Mouse (Mus musculus) embryonic facial prominence, embryonic 15.5 days (tissue): ENCODE data around the gene Col23a1. TPM values are rescaled to one million over a fixed set of nuclear protein-coding genes. Genes with fewer than 3 reads are reported as not detected.
A peak's percentile ranks its signal among the peaks of the same experiment; 100 is the strongest.

ENCODE experiments used
- ATAC-seq: fragments of 200-750 bp; cut with Nextera tagmentation; 2 replicates; pipeline ENCODE4 v1.8.0; 2017; ENCODE audit warnings: low read depth, moderate TSS enrichment; ENCODE audit not compliant: insufficient number of reproducible peaks, low FRiP score, low TSS enrichment
- H3K27ac ChIP-seq: fragments of 300-500 bp; sonication (generic); replicated peaks from 2 replicates; pipeline ENCODE4 v1.5.1; 2015; ENCODE audit warnings: mild to moderate bottlenecking, inconsistent platforms
- H3K27me3 ChIP-seq: fragments of 300-500 bp; sonication (generic); 2 replicates; pipeline ENCODE4 v1.6.1; 2015; ENCODE audit warnings: inconsistent platforms
- H3K36me3 ChIP-seq: fragments of 300-500 bp; sonication (generic); 2 replicates; pipeline ENCODE4 v1.6.1; 2015; ENCODE audit warnings: mild to moderate bottlenecking, inconsistent platforms
- H3K4me1 ChIP-seq: fragments of 300-500 bp; sonication (generic); 2 replicates; pipeline ENCODE4 v1.6.1; 2015; ENCODE audit warnings: inconsistent platforms
- H3K4me2 ChIP-seq: fragments of 300-500 bp; sonication (generic); replicated peaks from 2 replicates; pipeline ENCODE4 v1.6.1; 2015; ENCODE audit warnings: mild to moderate bottlenecking, inconsistent platforms
- H3K4me3 ChIP-seq: fragments of 300-500 bp; sonication (generic); replicated peaks from 2 replicates; pipeline ENCODE4 v1.5.1; 2015; ENCODE audit warnings: mild to moderate bottlenecking, inconsistent platforms
- H3K9ac ChIP-seq: fragments of 300-500 bp; sonication (generic); 2 replicates; pipeline ENCODE4 v1.6.1; 2015; ENCODE audit warnings: inconsistent platforms
- H3K9me3 ChIP-seq: fragments of 300-500 bp; sonication (generic); replicated peaks from 2 replicates; pipeline ENCODE4 v1.6.1; 2016; ENCODE audit warnings: inconsistent platforms
- WGBS: fragments of 180-500 bp; shearing (Covaris S2); methylation state at CpG from one replicate; pipeline ENCODE4 v1.1.7; 2015; 5-methylcytosine and 5-hydroxymethylcytosine counted together
- polyA plus RNA-seq: library from polyadenylated mRNA; unstranded; fragments of >200 nt; fragmentation: Nextera tagmentation; extraction: Ambion mirVana; gene quantifications from 2 replicates; pipeline ENCODE4 v1.2.1, GENCODE M21; 2015

Col23a1 gene
- polyA plus RNA-seq, 1 experiment from 2014 or later = 26.2 TPM

DNA sequence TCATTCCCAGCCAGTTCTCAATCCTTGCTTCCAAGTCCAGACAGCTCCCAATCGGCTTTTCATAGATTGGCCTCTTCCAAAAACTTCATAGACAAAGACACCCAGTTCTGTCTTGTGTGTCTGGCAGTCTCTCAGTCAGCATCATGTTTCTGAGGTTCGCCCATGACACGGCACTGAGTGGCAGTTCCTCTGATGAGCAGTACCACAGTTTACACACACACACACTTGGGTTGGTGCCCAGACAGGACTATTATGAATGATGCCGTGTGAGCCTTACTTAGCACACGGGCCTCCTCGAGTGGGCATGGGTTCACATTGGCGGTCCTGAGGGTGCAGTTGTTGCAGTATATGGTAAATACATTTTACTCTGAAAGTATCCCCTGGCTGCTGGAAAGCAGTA lies 124.8 kb downstream of the Col23a1 start:
- no peak for ATAC-seq
- Histone ChIP-seq H3K4me1 (peaks cover 10% of the 10 kb centered on the region), H3K9me3 (no peaks in the 10 kb centered on the region), H3K9ac (no peak overlapping the region), H3K36me3 (no peaks in the 10 kb centered on the region), H3K27ac (no peak overlapping the region), H3K4me2 (no peak overlapping the region), H3K27me3 (no peaks in the 10 kb centered on the region), H3K4me3 (no peak overlapping the region)
- 51% methylated on average over 7 of the region's 7 CpGs for WGBS

DNA sequence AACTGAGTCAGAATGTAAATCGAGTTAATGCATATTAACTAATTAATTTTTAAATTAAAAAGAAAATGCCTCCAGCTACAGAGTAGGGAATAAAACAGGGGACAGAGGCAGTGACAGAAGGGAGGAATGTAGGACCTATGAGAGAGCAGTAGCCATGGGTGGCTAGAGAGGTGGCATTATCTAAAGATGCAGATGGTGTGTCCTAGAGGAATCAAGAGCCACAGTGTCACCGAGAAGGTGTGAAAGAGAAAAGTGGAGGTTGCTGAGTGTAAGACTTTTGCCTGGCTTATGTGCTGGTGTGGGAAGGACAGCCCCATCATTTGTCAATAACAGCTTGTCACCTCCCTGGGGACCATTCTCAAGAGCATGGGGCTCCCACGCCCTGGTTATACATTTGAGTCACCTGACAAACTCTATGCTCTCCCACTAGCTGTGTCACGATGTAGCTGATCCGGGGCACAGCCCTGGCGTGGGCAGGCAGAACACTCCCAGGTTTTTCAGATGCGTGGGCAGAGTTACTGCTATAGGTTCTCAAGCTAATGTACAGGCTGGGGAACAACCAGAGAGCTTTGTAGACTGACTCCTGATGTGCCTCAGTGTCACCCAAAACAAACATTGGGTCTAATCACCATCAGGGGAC lies 125.4 kb downstream of the Col23a1 start:
- Histone ChIP-seq H3K27me3 (no peaks in the 10 kb centered on the region), H3K9ac (no peak overlapping the region), H3K4me1 (peaks cover 10% of the 10 kb centered on the region), H3K4me3 (no peak overlapping the region), H3K36me3 (no peaks in the 10 kb centered on the region), H3K27ac (no peak overlapping the region), H3K4me2 (no peak overlapping the region), H3K9me3 (no peaks in the 10 kb centered on the region)
- no peak for ATAC-seq
- 78% methylated on average over 7 of the region's 7 CpGs for WGBS

DNA sequence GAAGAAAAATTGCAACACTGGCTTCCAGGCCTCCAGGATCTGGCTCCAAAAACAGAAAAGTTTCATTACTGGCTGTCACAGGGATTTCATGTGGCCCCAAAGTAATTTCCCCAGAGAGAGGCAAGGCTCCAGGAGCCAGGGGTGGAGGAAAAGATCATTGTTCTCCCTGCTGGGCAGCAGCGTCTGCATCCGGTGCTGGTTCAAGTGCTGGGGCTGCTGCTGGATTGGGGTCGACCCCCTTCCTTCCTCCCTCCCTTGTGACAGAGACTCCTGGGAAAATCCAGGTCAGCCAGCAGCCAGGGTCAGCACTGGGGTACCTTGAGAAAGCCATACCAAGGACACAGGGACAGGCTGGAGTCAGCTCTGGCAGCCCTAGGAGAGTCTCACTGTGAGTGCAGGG lies 129.1 kb downstream of the Col23a1 start:
- no peaks in the 10 kb centered on the region for H3K27me3 ChIP-seq
- no peaks in the 10 kb centered on the region for H3K9me3 ChIP-seq
- no peak overlapping the region for H3K4me3 ChIP-seq
- ATAC-seq = no peak
- no peak overlapping the region for H3K4me2 ChIP-seq
- H3K4me1 ChIP-seq = no peaks in the 10 kb centered on the region; the same call in 1 of the 2 replicates
- WGBS = 24% methylated on average over 3 of the region's 3 CpGs
- no peaks in the 10 kb centered on the region for H3K36me3 ChIP-seq
- H3K27ac ChIP-seq = no peak overlapping the region
- H3K9ac ChIP-seq = no peak overlapping the region

DNA sequence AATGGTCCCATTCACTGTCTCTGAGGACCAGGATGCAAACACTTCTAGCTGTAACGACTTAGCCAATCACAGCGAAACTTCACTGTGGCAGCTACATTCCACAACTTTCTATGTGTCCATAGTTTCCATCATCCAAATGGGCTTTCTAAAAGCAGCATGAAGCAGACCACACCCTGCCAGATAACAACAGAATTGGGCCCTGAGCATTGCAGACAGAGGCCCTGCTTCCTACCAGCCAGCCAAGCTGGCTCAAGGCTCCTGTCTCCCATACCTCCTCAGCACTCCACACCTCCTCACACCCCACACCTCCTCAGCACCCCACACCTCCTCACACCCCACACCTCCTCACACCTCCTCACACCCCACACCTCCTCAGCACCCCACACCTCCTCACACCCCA lies 132.2 kb downstream of the Col23a1 start:
- Histone ChIP-seq H3K4me1 (no peaks in the 10 kb centered on the region), H3K9me3 (no peaks in the 10 kb centered on the region), H3K4me2 (no peak overlapping the region), H3K4me3 (no peak overlapping the region), H3K27me3 (no peaks in the 10 kb centered on the region), H3K36me3 (no peaks in the 10 kb centered on the region), H3K9ac (no peak overlapping the region), H3K27ac (no peak overlapping the region)
- 86% methylated on average over 2 of the region's 2 CpGs for WGBS
- no peak for ATAC-seq

DNA sequence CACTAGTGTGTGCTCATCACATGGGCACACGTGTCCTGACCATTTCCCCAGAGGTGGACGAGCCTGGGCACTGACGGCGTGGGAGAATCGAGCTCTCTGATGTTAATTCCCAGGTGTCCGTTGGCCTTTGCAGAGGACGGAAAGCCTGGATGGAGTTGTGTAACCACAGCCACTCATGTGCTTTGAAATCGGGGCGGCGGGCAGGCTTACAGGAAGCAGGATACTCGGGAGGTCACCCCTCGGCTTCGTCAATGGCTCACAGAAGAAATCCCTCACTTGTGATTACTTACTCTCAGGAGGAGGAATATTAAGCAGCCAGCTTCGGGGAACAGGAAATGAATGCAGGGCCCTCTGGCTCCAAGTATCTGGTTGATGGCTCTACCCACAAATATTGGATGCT lies 133.0 kb downstream of the Col23a1 start:
- ATAC-seq = no peak
- no peak overlapping the region for H3K27ac ChIP-seq
- no peak overlapping the region for H3K4me3 ChIP-seq
- no peaks in the 10 kb centered on the region for H3K36me3 ChIP-seq
- H3K9ac ChIP-seq = no peak overlapping the region
- H3K27me3 ChIP-seq = no peaks in the 10 kb centered on the region
- no peaks in the 10 kb centered on the region for H3K4me1 ChIP-seq
- WGBS = 50% methylated on average over 14 of the region's 14 CpGs
- H3K9me3 ChIP-seq = no peaks in the 10 kb centered on the region
- no peak overlapping the region for H3K4me2 ChIP-seq

DNA sequence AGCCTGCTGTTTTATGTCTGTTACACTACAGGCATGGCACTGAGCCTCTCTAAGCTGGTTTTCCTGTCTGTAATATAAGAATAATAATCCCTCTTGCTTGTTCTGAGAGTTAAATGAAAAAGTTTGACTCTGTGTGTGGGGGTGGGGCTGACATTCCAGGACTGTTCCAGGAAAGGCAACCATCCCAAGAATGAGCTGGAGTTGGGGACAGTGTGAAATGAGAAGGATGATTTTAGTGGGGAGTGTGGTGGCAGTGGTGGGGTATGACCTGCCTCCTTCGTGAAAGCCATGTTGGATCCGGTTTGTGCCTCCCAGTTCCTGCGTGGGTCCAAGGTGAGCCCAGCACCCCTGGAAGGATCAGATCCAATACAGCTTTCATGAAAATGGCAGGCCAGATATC lies 136.4 kb downstream of the Col23a1 start:
- no peaks in the 10 kb centered on the region for H3K9me3 ChIP-seq
- H3K4me1 ChIP-seq = peaks cover 13% of the 10 kb centered on the region
- WGBS = 73% methylated on average over 3 of the region's 3 CpGs
- ATAC-seq = no peak
- no peaks in the 10 kb centered on the region for H3K36me3 ChIP-seq
- H3K27ac ChIP-seq = no peak overlapping the region
- H3K4me3 ChIP-seq = no peak overlapping the region
- no peaks in the 10 kb centered on the region for H3K27me3 ChIP-seq
- H3K9ac ChIP-seq = no peak overlapping the region
- no peak overlapping the region for H3K4me2 ChIP-seq

DNA sequence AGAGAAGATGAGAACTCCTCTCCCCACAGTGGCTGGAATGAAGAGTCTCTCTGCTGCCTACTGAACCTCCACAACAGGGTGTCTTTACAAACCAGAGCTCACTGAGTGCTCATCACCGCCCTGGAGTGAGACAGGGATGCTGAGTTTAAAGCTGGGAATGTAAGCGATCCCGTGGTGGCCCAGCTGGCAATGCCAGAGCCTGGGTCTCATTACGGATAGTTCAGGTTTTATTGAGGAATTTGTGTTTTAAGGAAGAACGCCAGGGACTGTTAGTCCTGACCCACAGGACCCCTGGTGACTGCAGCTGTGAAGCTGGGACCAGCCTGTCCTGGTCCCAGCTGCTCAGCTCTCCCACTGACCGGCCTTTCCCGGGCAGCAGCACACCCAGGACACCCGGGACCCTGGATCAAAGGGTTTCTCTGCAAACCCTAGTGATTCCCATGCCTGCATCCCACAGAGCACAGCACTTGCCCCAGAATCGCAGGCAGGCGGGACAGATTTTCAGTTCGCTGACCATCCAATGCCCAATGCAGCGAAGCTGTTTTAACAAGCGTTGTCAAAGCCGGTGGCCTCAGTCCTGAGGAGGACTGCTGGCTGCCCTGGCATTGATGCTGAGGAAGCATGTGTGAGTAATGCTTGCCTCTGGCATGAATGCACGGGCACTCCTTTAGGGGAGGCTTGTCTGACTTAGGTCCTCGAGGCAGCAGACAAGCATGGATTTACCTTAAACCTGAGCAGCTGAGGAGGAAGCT lies 139.9 kb downstream of the Col23a1 start:
- Histone ChIP-seq H3K9ac (no peak overlapping the region), H3K36me3 (no peaks in the 10 kb centered on the region), H3K4me1 (peaks cover 29% of the 10 kb centered on the region), H3K27me3 (no peaks in the 10 kb centered on the region), H3K4me2 (no peak overlapping the region), H3K4me3 (no peak overlapping the region), H3K27ac (0 out of 2 replicates have a peak overlapping the region, but pooled peaks have one; percentile 6), H3K9me3 (no peaks in the 10 kb centered on the region)
- no peak for ATAC-seq
- WGBS = 52% methylated on average over 16 of the region's 16 CpGs

DNA sequence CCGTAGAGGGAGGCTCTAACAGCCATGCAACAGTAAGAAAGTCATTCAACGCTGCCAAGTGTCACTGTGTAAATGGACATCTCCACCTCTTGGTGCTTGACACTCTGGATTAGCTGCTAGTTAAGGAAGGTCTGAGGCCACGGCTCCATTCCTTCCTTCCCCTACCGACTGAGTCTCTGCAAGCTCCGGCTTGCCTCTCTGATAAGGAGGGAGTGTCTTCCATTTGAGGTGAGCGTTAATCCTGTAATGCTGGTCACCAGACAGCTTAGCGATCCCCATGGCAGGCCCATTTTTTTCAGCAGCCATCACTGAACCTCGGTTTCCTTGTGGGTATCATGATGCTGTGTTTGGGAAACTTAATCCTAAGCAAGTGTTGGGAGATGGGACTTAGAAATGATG lies 140.5 kb downstream of the Col23a1 start:
- no peak for ATAC-seq
- no peak overlapping the region for H3K27ac ChIP-seq
- no peaks in the 10 kb centered on the region for H3K9me3 ChIP-seq
- peaks cover 29% of the 10 kb centered on the region for H3K4me1 ChIP-seq
- H3K4me3 ChIP-seq = no peak overlapping the region
- H3K4me2 ChIP-seq = no peak overlapping the region
- H3K36me3 ChIP-seq = no peaks in the 10 kb centered on the region
- no peaks in the 10 kb centered on the region for H3K27me3 ChIP-seq
- no peak overlapping the region for H3K9ac ChIP-seq
- 66% methylated on average over 8 of the region's 8 CpGs for WGBS

DNA sequence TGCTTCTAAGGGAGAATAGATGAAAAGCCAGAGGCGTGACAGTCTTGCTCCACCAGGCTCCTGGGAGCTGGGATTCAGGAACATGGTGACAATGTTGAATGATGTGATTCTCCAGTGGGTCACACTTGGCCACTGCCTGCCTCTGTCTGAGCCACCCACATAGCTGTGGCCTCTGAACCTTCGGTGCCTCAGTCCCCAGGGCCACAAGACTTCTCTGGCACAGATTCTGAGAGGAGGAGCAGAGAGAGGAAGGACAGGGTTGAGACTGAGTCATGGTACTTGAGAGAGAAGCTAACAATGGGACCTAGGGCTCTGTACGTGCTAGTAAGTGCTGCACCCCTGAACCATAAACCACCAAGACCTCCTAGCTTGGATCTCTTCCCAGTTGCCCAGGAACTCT lies 141.6 kb downstream of the Col23a1 start:
- Histone ChIP-seq H3K4me2 (no peak overlapping the region), H3K4me3 (no peak overlapping the region), H3K9me3 (no peaks in the 10 kb centered on the region), H3K9ac (no peak overlapping the region), H3K36me3 (no peaks in the 10 kb centered on the region), H3K27me3 (no peaks in the 10 kb centered on the region), H3K4me1 (peaks cover 29% of the 10 kb centered on the region), H3K27ac (no peak overlapping the region)
- no peak for ATAC-seq
- WGBS = 77% methylated on average over 3 of the region's 3 CpGs

- WGBS = 60% methylated on average over 8 of the region's 8 CpGs
- no peak overlapping the region for H3K4me2 ChIP-seq
- H3K36me3 ChIP-seq = no peaks in the 10 kb centered on the region
- no peaks in the 10 kb centered on the region for H3K27me3 ChIP-seq
- no peak overlapping the region for H3K4me3 ChIP-seq
- peaks cover 29% of the 10 kb centered on the region for H3K4me1 ChIP-seq
- H3K9ac ChIP-seq = no peak overlapping the region
- peaks cover 6% of the 10 kb centered on the region; the same call in 1 of the 2 replicates for H3K9me3 ChIP-seq
- no peak overlapping the region for H3K27ac ChIP-seq
- ATAC-seq = no peak
Measured at GRCm38 (mm10) chr11:51431968-51432367, 142.2 kb downstream of the Col23a1 start.

DNA sequence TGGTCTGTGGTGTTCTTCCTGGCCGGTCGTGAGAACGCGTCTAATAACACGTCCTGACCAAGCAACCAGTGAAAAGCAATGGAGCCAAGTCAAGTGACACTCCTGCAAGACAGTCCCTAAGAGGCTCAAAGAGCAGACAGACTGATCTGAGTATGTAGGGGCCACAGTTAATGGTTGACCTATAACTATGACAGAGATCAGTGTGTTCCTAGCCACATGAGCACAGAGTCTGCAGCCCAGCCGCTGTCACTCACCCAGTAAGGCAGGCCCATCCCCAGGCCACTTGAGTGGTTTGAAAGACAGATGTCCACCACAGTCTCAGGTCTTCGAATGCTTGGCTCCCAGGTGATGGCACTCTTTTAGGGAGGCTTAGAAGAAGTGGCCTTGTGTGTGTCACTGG lies 152.3 kb downstream of the Col23a1 start:
- H3K4me2 ChIP-seq = no peak overlapping the region
- no peak for ATAC-seq

GRCm38 (mm10) chr11:51442599-51442998 lies 152.9 kb downstream of the Col23a1 start:
- H3K27ac ChIP-seq = no peak overlapping the region

More for the DNA sequence above, 152.3 kb downstream of the Col23a1 start:
- no peaks in the 10 kb centered on the region for H3K27me3 ChIP-seq
- H3K27ac ChIP-seq = no peak overlapping the region
- H3K9me3 ChIP-seq = peaks cover 5% of the 10 kb centered on the region; the same call in 1 of the 2 replicates
- no peak overlapping the region for H3K9ac ChIP-seq
- no peak overlapping the region for H3K4me3 ChIP-seq
- no peaks in the 10 kb centered on the region for H3K4me1 ChIP-seq
- WGBS = 90% methylated on average over 7 of the region's 7 CpGs
- H3K36me3 ChIP-seq = no peaks in the 10 kb centered on the region

More at GRCm38 (mm10) chr11:51442599-51442998, 152.9 kb downstream of the Col23a1 start:
- H3K27me3 ChIP-seq = no peaks in the 10 kb centered on the region
- WGBS = 72% methylated on average over 8 of the region's 8 CpGs
- no peak overlapping the region for H3K9ac ChIP-seq
- H3K4me1 ChIP-seq = no peaks in the 10 kb centered on the region
- no peak overlapping the region for H3K4me3 ChIP-seq
- H3K36me3 ChIP-seq = no peaks in the 10 kb centered on the region
- H3K9me3 ChIP-seq = no peaks in the 10 kb centered on the region
- no peak overlapping the region for H3K4me2 ChIP-seq
- no peak for ATAC-seq
